Mouse (Mus musculus) G1E (cell line): Measurements from ENCODE around the gene Loxl3. TPM values are rescaled to one million over a fixed set of nuclear protein-coding genes. Genes with fewer than 3 reads are reported as not detected.

Experiments used
- ATAC-seq: 2 replicates; pipeline ENCODE4 v1.8.0; 2016; ENCODE audit warnings: mild to moderate bottlenecking; ENCODE audit not compliant: insufficient number of reproducible peaks, poor library complexity, low FRiP score, severe bottlenecking; ENCODE audit errors: extremely low read depth
- DNase-seq: peaks from one replicate; pipeline ENCODE4 v3.0.0; 2012; ENCODE audit warnings: low spot score
- H3K27me3 ChIP-seq: 2 replicates; pipeline ENCODE4 v1.6.1; 2012; ENCODE audit warnings: mild to moderate bottlenecking, low read length, inconsistent platforms; ENCODE audit not compliant: insufficient read depth
- H3K36me3 ChIP-seq: replicated peaks from 2 replicates; pipeline ENCODE3; 2012; ENCODE audit warnings: mild to moderate bottlenecking, inconsistent platforms
- H3K4me1 ChIP-seq: 2 replicates; pipeline ENCODE4 v1.6.1; 2012; ENCODE audit warnings: low read depth, low read length, inconsistent platforms, mixed read lengths; ENCODE audit not compliant: insufficient read depth
- H3K4me3 ChIP-seq: 2 replicates; pipeline ENCODE4 v1.5.1; 2012; ENCODE audit warnings: low read depth, mild to moderate bottlenecking, inconsistent platforms, low read length, moderate library complexity, mixed read lengths
- H3K9me3 ChIP-seq: replicated peaks from 2 replicates; pipeline ENCODE4 v1.6.1; 2012; ENCODE audit warnings: inconsistent platforms
- CTCF ChIP-seq: IDR thresholded peaks from 2 replicates; pipeline ENCODE4 v1.5.1; 2012; ENCODE audit warnings: low read depth, low read length, inconsistent platforms, mixed read lengths
- GATA1 ChIP-seq: IDR thresholded peaks from 2 replicates; pipeline ENCODE4 v1.6.1; 2012; ENCODE audit warnings: borderline replicate concordance, low read length, inconsistent platforms, mixed read lengths
- GATA2 ChIP-seq: IDR thresholded peaks from 2 replicates; pipeline ENCODE4 v1.6.1; 2012; ENCODE audit warnings: low read depth, low read length, inconsistent platforms, borderline replicate concordance
- POLR2AphosphoS5 ChIP-seq: IDR thresholded peaks from 2 replicates; pipeline ENCODE4 v1.6.1; 2012; ENCODE audit warnings: low read depth, low read length, inconsistent platforms; ENCODE audit not compliant: insufficient replicate concordance
- TAL1 ChIP-seq: conservative IDR thresholded peaks from 2 replicates; pipeline ENCODE4 v1.6.1; 2012; ENCODE audit warnings: low read depth, low read length, inconsistent platforms, mixed read lengths
- polyA plus RNA-seq: library from polyadenylated mRNA; stranded (reverse); fragments of >175 nt; gene quantifications from 2 replicates; pipeline ENCODE4 v1.2.3, GENCODE M21; 2012
- total RNA-seq, 2 experiments: library from RNA; stranded (forward) in 1 of 2; stranded (reverse) in 1 of 2; fragments of 200-1000 nt in 1 of 2; fragments of >200 nt in 1 of 2; fragmentation: Nextera tagmentation in 1 of 2; gene quantifications; 2 replicates each; pipeline ENCODE4 v1.2.3; 2014 to 2017

The Loxl3 gene
- total and polyA plus RNA-seq, 3 experiments = 0.12 to 0.75 (median 0.71) TPM

GRCm38 (mm10) chr6:83005444-83006011 is 28.4 kb upstream of the Loxl3 start:
- TF ChIP-seq GATA1 (no peak), GATA2 (no peak), TAL1 (no peak), CTCF (no peak), POLR2AphosphoS5 (no peak)

GRCm38 (mm10) chr6:83006114-83006513 is 27.9 kb upstream of the Loxl3 start:
- TF ChIP-seq GATA2 (no peak), POLR2AphosphoS5 (no peak), GATA1 (no peak), TAL1 (no peak), CTCF (no peak)
- H3K36me3 ChIP-seq = no peaks in the 10 kb centered on the region
- H3K4me1 ChIP-seq = peaks cover 43% of the 10 kb centered on the region
- H3K9me3 ChIP-seq = no peaks in the 10 kb centered on the region
- H3K27me3 ChIP-seq = no peaks in the 10 kb centered on the region
- no peak overlapping the region for H3K4me3 ChIP-seq
- ATAC-seq = no peak
- DNase-seq = no peak

More at GRCm38 (mm10) chr6:83005444-83006011, 28.4 kb upstream of the Loxl3 start:
- H3K4me3 ChIP-seq = peak overlapping the region; percentile 9; the same call in 1 of the 2 replicates
- DNase-seq (no peak), ATAC-seq (no peak)
- no peaks in the 10 kb centered on the region for H3K27me3 ChIP-seq
- no peaks in the 10 kb centered on the region for H3K9me3 ChIP-seq
- H3K4me1 ChIP-seq = peaks cover 39% of the 10 kb centered on the region
- no peaks in the 10 kb centered on the region for H3K36me3 ChIP-seq

- no peak for ATAC-seq
- TF ChIP-seq GATA2 (no peak), TAL1 (no peak), CTCF (no peak), POLR2AphosphoS5 (no peak), GATA1 (no peak)
- H3K36me3 ChIP-seq = no peaks in the 10 kb centered on the region
- DNase-seq = no peak
- H3K27me3 ChIP-seq = no peaks in the 10 kb centered on the region
- H3K4me3 ChIP-seq = no peak overlapping the region
- H3K4me1 ChIP-seq = peaks cover 50% of the 10 kb centered on the region
- H3K9me3 ChIP-seq = peaks cover 2% of the 10 kb centered on the region; the same call in 1 of the 2 replicates
These were observed 25.3 kb upstream of the Loxl3 start for GRCm38 (mm10) chr6:83008659-83009058.

GRCm38 (mm10) chr6:83010010-83010409 is 24.0 kb upstream of the Loxl3 start:
- no peaks in the 10 kb centered on the region for H3K27me3 ChIP-seq
- H3K36me3 ChIP-seq = no peaks in the 10 kb centered on the region
- H3K4me3 ChIP-seq = no peak overlapping the region
- peaks cover 2% of the 10 kb centered on the region; the same call in 1 of the 2 replicates for H3K9me3 ChIP-seq
- H3K4me1 ChIP-seq = peaks cover 50% of the 10 kb centered on the region
- TF ChIP-seq GATA1 (no peak), CTCF (no peak), GATA2 (no peak)
- DNase-seq (no peak), ATAC-seq (no peak)

GRCm38 (mm10) chr6:83011255-83011654 is 22.7 kb upstream of the Loxl3 start:
- Histone ChIP-seq H3K4me3 (no peak overlapping the region), H3K9me3 (peaks cover 2% of the 10 kb centered on the region; the same call in 1 of the 2 replicates), H3K27me3 (no peaks in the 10 kb centered on the region), H3K36me3 (no peaks in the 10 kb centered on the region), H3K4me1 (peaks cover 46% of the 10 kb centered on the region)
- DNase-seq (no peak), ATAC-seq (no peak)
- TF ChIP-seq GATA1 = no peak
- no peak for TF ChIP-seq GATA2
- no peak for TF ChIP-seq CTCF
- no peak for TF ChIP-seq TAL1
- no peak for TF ChIP-seq POLR2AphosphoS5

GRCm38 (mm10) chr6:83011756-83012155 is 22.2 kb upstream of the Loxl3 start:
- DNase-seq (no peak), ATAC-seq (no peak)
- no peaks in the 10 kb centered on the region for H3K27me3 ChIP-seq
- H3K4me1 ChIP-seq = peaks cover 48% of the 10 kb centered on the region
- no peaks in the 10 kb centered on the region for H3K36me3 ChIP-seq
- H3K4me3 ChIP-seq = no peak overlapping the region
- H3K9me3 ChIP-seq = peaks cover 2% of the 10 kb centered on the region; the same call in 1 of the 2 replicates
- TF ChIP-seq GATA2 (no peak), POLR2AphosphoS5 (no peak), TAL1 (no peak), CTCF (no peak), GATA1 (no peak)

GRCm38 (mm10) chr6:83013444-83013843 is 20.5 kb upstream of the Loxl3 start:
- H3K27me3 ChIP-seq = no peaks in the 10 kb centered on the region
- H3K4me1 ChIP-seq = peaks cover 54% of the 10 kb centered on the region
- no peak for TF ChIP-seq CTCF
- no peak for TF ChIP-seq POLR2AphosphoS5
- TF ChIP-seq GATA1 = no peak
- no peak for TF ChIP-seq TAL1
- TF ChIP-seq GATA2 = no peak
- peak overlapping the region; percentile 8; the same call in 1 of the 2 replicates for H3K4me3 ChIP-seq
- DNase-seq (peak; percentile 48), ATAC-seq (0 out of 2 replicates have a peak, but pooled peaks have one; percentile 37)
- no peaks in the 10 kb centered on the region for H3K36me3 ChIP-seq
- H3K9me3 ChIP-seq = peaks cover 2% of the 10 kb centered on the region; the same call in 1 of the 2 replicates
